Mouse (Mus musculus): Measurements from ENCODE around the gene Dnmt3a. TPM values are rescaled to one million over a fixed set of nuclear protein-coding genes. Genes with fewer than 3 reads are reported as not detected.

Gene Dnmt3a
- polyA plus RNA-seq, 1 experiment from 2014 or later = 65.2 TPM

GRCm38 (mm10) chr12:3780931-3781471, 24.8 kb upstream of the Dnmt3a start:
- Histone ChIP-seq H3K9me3 (ENCODE audit: control insufficient read depth, low read length) (no peaks in the 10 kb centered on the region), H3K4me1 (ENCODE audit: control insufficient read depth, insufficient read depth, low read length) (peaks cover 34% of the 10 kb centered on the region), H3K4me2 (ENCODE audit: low read depth, low read length) (peak overlapping the region; percentile 13; the same call in 1 of the 2 replicates), H3K9ac (ENCODE audit: low read depth, low read length) (peak overlapping the region; percentile 15; the same call in 1 of the 2 replicates), H3K4me3 (ENCODE audit: low read depth, low read length) (no peak overlapping the region), H3K36me3 (ENCODE audit: control insufficient read depth, insufficient read depth, low read length) (no peaks in the 10 kb centered on the region), H3K27me3 (replicated peaks; ENCODE audit: control insufficient read depth, insufficient read depth, low read length) (no peaks in the 10 kb centered on the region), H3K27ac (replicated peaks; ENCODE audit: low read depth, low read length) (peak overlapping the region; percentile 75)
- WGBS = 19% methylated on average over 7 of the region's 7 CpGs
- DNase-seq (ENCODE audit: low spot score) (peak; percentile 91), ATAC-seq (ENCODE audit: low read depth) (peak; percentile 85)

- H3K36me3 ChIP-seq (ENCODE audit: control insufficient read depth, insufficient read depth, low read length) = no peaks in the 10 kb centered on the region
- WGBS = 12% methylated on average over 8 of the region's 8 CpGs
- peak overlapping the region; percentile 75 for H3K27ac ChIP-seq (replicated peaks; ENCODE audit: low read depth, low read length)
- H3K27me3 ChIP-seq (replicated peaks; ENCODE audit: control insufficient read depth, insufficient read depth, low read length) = no peaks in the 10 kb centered on the region
- H3K4me1 ChIP-seq (ENCODE audit: control insufficient read depth, insufficient read depth, low read length) = peaks cover 34% of the 10 kb centered on the region
- peak; percentile 86 for DNase-seq (ENCODE audit: low spot score)
- ATAC-seq (ENCODE audit: low read depth) = peak; percentile 87
- H3K4me3 ChIP-seq (ENCODE audit: low read depth, low read length) = no peak overlapping the region
- peak overlapping the region; percentile 15; the same call in 1 of the 2 replicates for H3K9ac ChIP-seq (ENCODE audit: low read depth, low read length)
- peak overlapping the region; percentile 13; the same call in 1 of the 2 replicates for H3K4me2 ChIP-seq (ENCODE audit: low read depth, low read length)
- H3K9me3 ChIP-seq (ENCODE audit: control insufficient read depth, low read length) = no peaks in the 10 kb centered on the region
These were observed 24.3 kb upstream of the Dnmt3a start for GRCm38 (mm10) chr12:3781482-3781881.

DNA sequence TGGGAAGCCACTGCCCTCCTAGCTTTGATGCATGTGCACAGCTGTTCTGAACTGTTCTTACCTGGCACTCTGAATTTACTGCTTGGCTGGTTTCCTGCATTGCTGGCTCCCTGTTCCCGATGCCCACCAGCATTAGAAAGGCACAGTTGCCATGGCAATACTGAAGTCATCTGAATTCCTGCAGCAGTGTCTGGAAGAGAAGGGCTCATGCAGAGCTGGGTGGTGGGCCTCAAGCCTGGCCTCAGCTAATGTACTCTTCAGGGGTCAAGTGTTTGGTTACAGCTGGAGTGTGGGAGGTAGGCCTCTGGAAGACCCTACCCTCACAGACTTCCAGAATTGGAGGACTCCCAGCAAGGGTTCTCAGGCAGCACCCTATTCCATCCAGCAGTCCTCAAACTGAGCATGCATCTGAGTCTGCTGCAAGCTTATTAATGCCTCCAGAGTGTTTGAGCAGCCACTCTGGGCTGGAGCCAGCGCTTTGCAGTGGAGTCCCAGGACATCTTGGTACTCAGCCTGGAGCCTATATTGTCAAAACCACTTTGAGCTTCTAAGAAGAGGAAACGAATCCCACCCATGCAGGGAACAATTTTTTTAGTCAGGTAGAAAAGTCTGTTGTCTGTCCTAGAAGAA, 22.5 kb upstream of the Dnmt3a start:
- no peak overlapping the region for H3K9ac ChIP-seq (ENCODE audit: low read depth, low read length)
- DNase-seq (ENCODE audit: low spot score) = no peak
- no peak overlapping the region for H3K4me3 ChIP-seq (ENCODE audit: low read depth, low read length)
- H3K27ac ChIP-seq (replicated peaks; ENCODE audit: low read depth, low read length) = no peak overlapping the region
- no peaks in the 10 kb centered on the region for H3K27me3 ChIP-seq (replicated peaks; ENCODE audit: control insufficient read depth, insufficient read depth, low read length)
- H3K9me3 ChIP-seq (ENCODE audit: control insufficient read depth, low read length) = no peaks in the 10 kb centered on the region
- WGBS = 46% methylated on average over 3 of the region's 3 CpGs
- ATAC-seq (ENCODE audit: low read depth) = no peak
- no peak overlapping the region for H3K4me2 ChIP-seq (ENCODE audit: low read depth, low read length)
- no peaks in the 10 kb centered on the region for H3K36me3 ChIP-seq (ENCODE audit: control insufficient read depth, insufficient read depth, low read length)
- H3K4me1 ChIP-seq (ENCODE audit: control insufficient read depth, insufficient read depth, low read length) = peaks cover 51% of the 10 kb centered on the region

- no peaks in the 10 kb centered on the region for H3K36me3 ChIP-seq (ENCODE audit: control insufficient read depth, insufficient read depth, low read length)
- no peak for ATAC-seq (ENCODE audit: low read depth)
- H3K27ac ChIP-seq (replicated peaks; ENCODE audit: low read depth, low read length) = no peak overlapping the region
- H3K9me3 ChIP-seq (ENCODE audit: control insufficient read depth, low read length) = no peaks in the 10 kb centered on the region
- DNase-seq (ENCODE audit: low spot score) = no peak
- H3K9ac ChIP-seq (ENCODE audit: low read depth, low read length) = no peak overlapping the region
- H3K27me3 ChIP-seq (replicated peaks; ENCODE audit: control insufficient read depth, insufficient read depth, low read length) = no peaks in the 10 kb centered on the region
- no peak overlapping the region for H3K4me3 ChIP-seq (ENCODE audit: low read depth, low read length)
- WGBS = 80% methylated on average over 2 of the region's 2 CpGs
- H3K4me2 ChIP-seq (ENCODE audit: low read depth, low read length) = no peak overlapping the region
- H3K4me1 ChIP-seq (ENCODE audit: control insufficient read depth, insufficient read depth, low read length) = peaks cover 60% of the 10 kb centered on the region
These were observed 21.5 kb upstream of the Dnmt3a start for GRCm38 (mm10) chr12:3784258-3784657.

DNA sequence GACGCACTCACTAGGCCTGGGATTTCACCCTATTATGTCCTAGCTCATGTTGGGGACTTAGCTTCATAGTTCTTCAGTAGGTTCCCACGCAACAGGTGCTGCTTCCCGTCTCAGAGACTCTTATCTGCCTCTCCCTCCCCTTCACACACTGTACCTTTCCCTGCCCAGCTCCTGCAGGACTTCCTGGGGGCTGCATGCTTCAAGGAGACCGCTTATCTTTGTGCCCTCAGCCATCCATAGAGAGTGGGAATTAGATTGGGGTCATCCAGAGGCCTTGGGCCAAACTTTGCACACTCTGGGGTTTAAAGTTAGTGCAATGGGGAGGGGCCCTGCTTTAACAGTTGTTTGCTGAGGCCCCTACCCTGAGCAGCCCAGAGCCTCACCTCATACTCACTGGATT, 21.1 kb upstream of the Dnmt3a start:
- no peak for DNase-seq (ENCODE audit: low spot score)
- Histone ChIP-seq H3K4me3 (ENCODE audit: low read depth, low read length) (no peak overlapping the region), H3K9ac (ENCODE audit: low read depth, low read length) (no peak overlapping the region)

GRCm38 (mm10) chr12:3787041-3787440, 18.8 kb upstream of the Dnmt3a start:
- no peaks in the 10 kb centered on the region for H3K36me3 ChIP-seq (ENCODE audit: control insufficient read depth, insufficient read depth, low read length)
- H3K27me3 ChIP-seq (replicated peaks; ENCODE audit: control insufficient read depth, insufficient read depth, low read length) = no peaks in the 10 kb centered on the region
- DNase-seq (ENCODE audit: low spot score) (no peak), ATAC-seq (ENCODE audit: low read depth) (no peak)
- no peak overlapping the region for H3K4me3 ChIP-seq (ENCODE audit: low read depth, low read length)
- no peak overlapping the region; the same call in 1 of the 2 replicates for H3K27ac ChIP-seq (replicated peaks; ENCODE audit: low read depth, low read length)
- no peaks in the 10 kb centered on the region for H3K9me3 ChIP-seq (ENCODE audit: control insufficient read depth, low read length)
- WGBS = 40% methylated on average over 2 of the region's 3 CpGs
- peaks cover 41% of the 10 kb centered on the region for H3K4me1 ChIP-seq (ENCODE audit: control insufficient read depth, insufficient read depth, low read length)
- no peak overlapping the region for H3K4me2 ChIP-seq (ENCODE audit: low read depth, low read length)
- 0 out of 2 replicates have a peak overlapping the region, but pooled peaks have one; percentile 2 for H3K9ac ChIP-seq (ENCODE audit: low read depth, low read length)

More for the DNA sequence above, 21.1 kb upstream of the Dnmt3a start:
- H3K4me1 ChIP-seq (ENCODE audit: control insufficient read depth, insufficient read depth, low read length) = peaks cover 63% of the 10 kb centered on the region
- H3K9me3 ChIP-seq (ENCODE audit: control insufficient read depth, low read length) = no peaks in the 10 kb centered on the region
- WGBS = 78% methylated on average over 4 of the region's 4 CpGs
- H3K36me3 ChIP-seq (ENCODE audit: control insufficient read depth, insufficient read depth, low read length) = no peaks in the 10 kb centered on the region
- ATAC-seq (ENCODE audit: low read depth) = no peak
- H3K4me2 ChIP-seq (ENCODE audit: low read depth, low read length) = no peak overlapping the region
- H3K27ac ChIP-seq (replicated peaks; ENCODE audit: low read depth, low read length) = no peak overlapping the region
- no peaks in the 10 kb centered on the region for H3K27me3 ChIP-seq (replicated peaks; ENCODE audit: control insufficient read depth, insufficient read depth, low read length)

DNA sequence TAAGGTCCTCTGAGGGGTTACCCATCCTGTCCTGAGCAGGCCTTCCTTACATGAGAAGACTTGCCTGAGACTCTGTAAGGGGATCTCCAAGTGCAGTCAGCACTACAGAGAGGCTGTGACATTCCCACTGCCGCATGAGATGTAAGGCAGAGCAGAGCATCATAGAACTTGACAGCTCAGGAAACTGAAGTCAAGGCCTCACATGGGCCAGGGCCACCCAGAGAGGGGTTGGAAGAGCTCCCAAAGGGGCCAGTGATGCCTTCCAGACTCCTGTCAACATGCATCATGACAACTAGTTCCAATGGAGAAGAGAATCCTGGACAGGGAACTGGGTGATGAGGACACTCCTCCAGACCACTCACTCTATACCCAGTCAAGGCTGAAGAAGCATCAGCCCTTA, 18.3 kb upstream of the Dnmt3a start:
- no peak for ATAC-seq (ENCODE audit: low read depth)
- 0 out of 2 replicates have a peak overlapping the region, but pooled peaks have one; percentile 2 for H3K9ac ChIP-seq (ENCODE audit: low read depth, low read length)
- H3K9me3 ChIP-seq (ENCODE audit: control insufficient read depth, low read length) = no peaks in the 10 kb centered on the region
- no peaks in the 10 kb centered on the region for H3K27me3 ChIP-seq (replicated peaks; ENCODE audit: control insufficient read depth, insufficient read depth, low read length)
- WGBS = 12% methylated on average over 1 of the region's 1 CpGs
- H3K36me3 ChIP-seq (ENCODE audit: control insufficient read depth, insufficient read depth, low read length) = no peaks in the 10 kb centered on the region
- H3K27ac ChIP-seq (replicated peaks; ENCODE audit: low read depth, low read length) = peak overlapping the region; percentile 64; the same call in 1 of the 2 replicates
- peak; percentile 48 for DNase-seq (ENCODE audit: low spot score)
- peaks cover 37% of the 10 kb centered on the region for H3K4me1 ChIP-seq (ENCODE audit: control insufficient read depth, insufficient read depth, low read length)
- H3K4me3 ChIP-seq (ENCODE audit: low read depth, low read length) = no peak overlapping the region
- H3K4me2 ChIP-seq (ENCODE audit: low read depth, low read length) = no peak overlapping the region

- ATAC-seq (ENCODE audit: low read depth) = no peak; the same call in 1 of the 2 replicates
- peaks cover 30% of the 10 kb centered on the region for H3K4me1 ChIP-seq (ENCODE audit: control insufficient read depth, insufficient read depth, low read length)
- no peak overlapping the region for H3K9ac ChIP-seq (ENCODE audit: low read depth, low read length)
- H3K27ac ChIP-seq (replicated peaks; ENCODE audit: low read depth, low read length) = peak overlapping the region; percentile 64
- H3K4me2 ChIP-seq (ENCODE audit: low read depth, low read length) = no peak overlapping the region
- 19% methylated on average over 5 of the region's 5 CpGs for WGBS
- DNase-seq (ENCODE audit: low spot score) = peak; percentile 89
- H3K36me3 ChIP-seq (ENCODE audit: control insufficient read depth, insufficient read depth, low read length) = no peaks in the 10 kb centered on the region
- no peak overlapping the region for H3K4me3 ChIP-seq (ENCODE audit: low read depth, low read length)
- H3K27me3 ChIP-seq (replicated peaks; ENCODE audit: control insufficient read depth, insufficient read depth, low read length) = no peaks in the 10 kb centered on the region
- H3K9me3 ChIP-seq (ENCODE audit: control insufficient read depth, low read length) = no peaks in the 10 kb centered on the region
These were observed 17.3 kb upstream of the Dnmt3a start for GRCm38 (mm10) chr12:3788421-3789051.

All from embryonic facial prominence, embryonic 14.5 days (tissue).